Mouse (Mus musculus) inflammation-experienced regulatory T-cells, adult 6 months (primary cell): Measurements from ENCODE around the gene Mcidas. TPM values are rescaled to one million over a fixed set of nuclear protein-coding genes. Genes with fewer than 3 reads are reported as not detected.

Experiments
- ATAC-seq: one replicate; pipeline ENCODE4 v1.8.0; 2017
- polyA plus RNA-seq, 3 experiments: library from polyadenylated mRNA; unstranded; fragments of 100-300 nt; shearing (Covaris generic); gene quantifications; one replicate each; pipeline ENCODE4 v1.2.1; 2017

Mcidas gene
- polyA plus RNA-seq, 3 experiments from 2014 or later = not detected

DNA sequence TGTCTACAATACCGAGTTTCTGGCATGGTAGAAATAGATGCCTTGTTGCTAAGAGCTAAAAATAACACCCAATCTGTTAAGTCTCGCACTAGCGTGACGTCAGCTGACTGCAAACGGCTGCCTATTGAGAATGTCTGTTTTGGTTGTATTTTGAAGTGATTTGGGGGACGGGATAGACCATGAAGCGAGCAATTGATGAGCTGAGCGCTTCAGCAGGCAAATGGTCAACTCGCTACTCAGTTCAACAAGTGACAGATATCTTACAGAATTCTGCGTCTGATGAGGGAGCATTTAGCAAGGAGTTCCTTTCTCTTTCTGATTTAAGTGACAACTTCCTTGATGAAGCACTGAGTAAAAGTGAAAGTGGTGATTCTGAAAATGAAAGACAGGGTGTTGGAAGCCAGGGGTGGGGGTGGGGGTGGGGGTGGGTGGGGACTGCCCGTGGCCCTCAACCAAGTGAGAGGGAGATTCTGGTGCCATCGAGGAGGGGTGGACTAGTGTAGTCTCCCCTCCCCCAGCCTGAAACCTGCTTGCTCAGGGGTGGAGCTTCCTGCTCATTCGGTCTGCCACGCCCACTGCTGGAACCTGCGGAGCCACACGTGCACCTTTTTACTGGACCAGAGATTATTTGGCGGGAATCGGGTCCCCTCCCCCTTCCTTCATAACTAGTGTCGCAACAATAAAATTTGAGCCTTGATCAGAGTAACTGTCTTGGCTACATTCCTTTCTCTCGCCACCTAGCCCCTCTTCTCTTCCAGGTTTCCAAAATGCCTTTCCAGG is 19.7 kb downstream of the Mcidas start:
- peak; percentile 94 for ATAC-seq

DNA sequence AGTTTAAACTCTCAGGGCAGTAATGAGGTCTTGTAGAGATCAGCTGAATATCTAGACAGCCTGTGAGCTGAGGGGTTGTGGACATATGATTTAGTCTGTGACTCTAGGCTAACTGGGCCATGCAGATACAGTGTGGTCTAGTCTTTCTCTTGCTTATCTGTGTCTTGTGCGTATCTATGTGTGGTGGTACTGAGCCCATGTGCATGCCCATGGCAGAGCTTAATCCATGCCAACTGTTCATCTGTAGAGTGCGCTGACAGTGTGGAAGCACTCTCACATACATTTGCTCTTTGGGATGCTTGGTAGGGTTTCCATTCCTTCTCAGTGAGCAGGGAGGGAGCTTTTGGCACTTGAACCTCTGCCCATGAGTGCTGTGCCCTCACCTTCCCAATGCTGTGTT is 27.9 kb downstream of the Mcidas start:
- no peak for ATAC-seq

DNA sequence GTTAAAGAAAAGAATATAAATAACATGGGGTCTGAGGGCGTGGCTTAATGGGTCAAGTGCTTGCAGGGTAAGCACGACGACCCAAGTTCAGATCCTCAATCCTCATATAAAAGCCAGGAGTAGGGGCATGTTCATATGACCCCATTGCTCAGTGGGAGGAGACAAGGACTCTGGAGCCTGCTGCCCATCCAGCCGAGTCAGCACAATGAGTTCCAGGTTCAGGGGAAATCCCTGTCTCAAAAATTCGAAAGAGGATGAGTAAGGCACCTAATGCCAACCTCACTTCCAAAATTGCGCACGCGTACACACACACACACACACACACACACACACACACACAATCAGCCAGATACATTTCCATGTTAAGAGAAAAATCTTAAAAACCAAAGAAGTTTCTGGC is 28.8 kb downstream of the Mcidas start:
- no peak for ATAC-seq

DNA sequence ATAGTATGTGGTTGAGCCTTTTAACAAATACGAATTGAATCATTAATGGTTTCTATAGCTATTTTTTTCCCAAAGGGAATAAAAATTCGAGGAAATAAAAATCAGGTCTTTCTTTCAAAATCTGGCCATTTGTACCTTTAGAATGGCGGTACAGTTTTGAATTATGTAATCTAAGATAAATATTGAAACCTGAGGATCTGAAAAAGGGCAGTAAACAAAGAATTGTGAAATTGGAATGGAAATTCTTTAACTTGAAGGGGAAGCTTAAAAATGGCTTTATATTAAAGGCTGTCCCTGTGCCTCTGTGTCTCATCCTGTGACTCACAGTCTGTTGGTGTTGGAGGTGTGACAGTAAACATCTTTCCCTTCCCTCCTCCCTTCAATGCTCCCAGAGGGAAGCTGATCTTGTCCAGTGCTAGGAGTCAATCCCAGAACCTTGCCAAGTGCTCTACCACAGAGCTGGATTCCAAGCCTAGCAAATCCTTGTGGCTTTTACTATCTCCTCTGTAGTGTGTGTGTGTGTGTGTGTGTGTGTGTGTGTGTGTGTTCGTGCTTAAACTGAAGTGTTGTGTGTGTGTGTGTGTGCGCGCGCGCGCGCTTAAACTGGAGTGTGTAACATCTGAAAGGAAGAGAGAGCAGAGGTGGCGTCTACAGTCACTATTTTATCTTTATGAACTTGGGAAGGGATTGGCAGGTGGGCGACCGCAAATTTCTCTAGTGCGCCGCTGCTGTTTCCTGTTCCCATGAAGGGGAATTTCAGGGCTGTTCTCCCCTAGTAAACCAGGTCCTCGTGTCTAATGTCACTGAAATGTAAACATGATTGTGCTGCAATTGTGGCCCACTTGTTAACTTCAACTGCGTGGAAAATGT is 29.9 kb downstream of the Mcidas start:
- ATAC-seq = peak; percentile 76

DNA sequence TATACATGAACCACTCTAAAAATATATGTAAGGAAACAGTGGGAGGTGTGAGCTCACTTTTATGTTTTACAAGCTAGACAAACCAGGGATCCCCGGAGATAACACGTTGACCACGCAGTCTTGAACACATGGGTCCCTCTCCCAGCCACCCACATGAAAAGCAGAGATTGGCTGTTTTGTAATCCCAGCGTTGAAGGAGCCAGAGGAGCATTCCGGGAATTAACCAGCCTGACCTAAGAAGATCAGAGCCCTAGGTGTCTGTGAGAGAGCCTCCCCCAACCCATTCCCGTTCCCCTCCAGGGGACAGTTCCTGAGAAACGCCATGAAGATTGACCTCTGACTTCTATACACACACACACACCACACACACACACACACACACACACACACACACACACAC is 37.7 kb downstream of the Mcidas start:
- ATAC-seq = no peak

DNA sequence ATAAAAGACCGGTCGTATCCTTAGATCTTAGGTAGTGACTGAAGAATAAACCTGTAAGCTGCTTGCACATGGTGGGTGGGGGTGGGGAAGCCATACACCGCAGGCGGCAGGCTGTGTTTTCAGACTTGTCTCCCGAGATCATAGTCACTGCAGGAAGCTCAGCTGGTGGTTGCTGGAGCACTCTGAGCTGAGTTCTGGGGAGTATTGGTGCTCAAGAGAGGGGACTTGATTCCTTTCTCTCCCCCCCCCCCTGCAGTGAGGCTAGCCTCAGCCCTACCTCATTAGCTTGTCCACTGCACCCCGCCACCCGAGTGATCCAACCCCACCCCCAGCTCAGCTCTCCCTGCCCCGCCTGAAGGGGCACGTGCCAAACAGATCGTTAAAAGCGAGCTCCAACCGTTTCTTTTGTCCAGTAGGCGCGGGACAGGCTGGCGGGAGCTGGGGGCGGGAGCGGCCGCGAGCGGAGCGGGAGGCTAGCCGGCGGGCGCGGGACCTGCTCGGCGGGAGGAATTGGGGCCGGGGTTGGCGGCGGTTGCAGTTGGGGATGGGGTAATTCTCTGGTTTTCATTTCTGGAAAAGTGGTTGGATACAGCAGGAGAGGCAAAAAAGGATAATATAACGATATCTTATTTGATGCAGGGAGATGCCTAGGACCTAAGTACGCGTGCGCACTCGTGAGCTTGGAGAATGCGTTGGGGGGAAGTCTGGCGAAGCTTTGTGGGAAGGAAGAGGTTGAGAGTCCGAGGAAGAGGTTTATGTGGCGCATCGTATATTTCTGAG is 38.3 kb downstream of the Mcidas start:
- ATAC-seq = peak; percentile 17

DNA sequence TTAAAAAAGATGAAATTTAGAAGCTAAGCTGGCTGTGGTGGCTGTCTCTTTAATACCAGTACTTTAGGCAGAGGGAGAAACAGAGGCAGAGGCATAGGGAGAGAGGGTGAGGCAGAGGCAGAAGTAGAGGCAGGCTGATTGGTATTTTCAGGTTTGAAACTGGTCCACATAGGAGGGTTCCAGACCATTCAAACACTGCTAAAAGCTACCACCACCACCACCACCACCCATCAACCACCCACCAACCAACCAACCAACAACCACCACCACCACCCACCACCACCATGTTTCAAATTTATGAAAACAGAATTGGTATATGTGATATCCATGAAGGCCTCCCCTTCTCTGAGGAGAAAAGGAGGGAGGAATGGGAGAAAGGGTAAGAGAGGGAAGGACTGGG is 39.2 kb downstream of the Mcidas start:
- ATAC-seq = no peak

DNA sequence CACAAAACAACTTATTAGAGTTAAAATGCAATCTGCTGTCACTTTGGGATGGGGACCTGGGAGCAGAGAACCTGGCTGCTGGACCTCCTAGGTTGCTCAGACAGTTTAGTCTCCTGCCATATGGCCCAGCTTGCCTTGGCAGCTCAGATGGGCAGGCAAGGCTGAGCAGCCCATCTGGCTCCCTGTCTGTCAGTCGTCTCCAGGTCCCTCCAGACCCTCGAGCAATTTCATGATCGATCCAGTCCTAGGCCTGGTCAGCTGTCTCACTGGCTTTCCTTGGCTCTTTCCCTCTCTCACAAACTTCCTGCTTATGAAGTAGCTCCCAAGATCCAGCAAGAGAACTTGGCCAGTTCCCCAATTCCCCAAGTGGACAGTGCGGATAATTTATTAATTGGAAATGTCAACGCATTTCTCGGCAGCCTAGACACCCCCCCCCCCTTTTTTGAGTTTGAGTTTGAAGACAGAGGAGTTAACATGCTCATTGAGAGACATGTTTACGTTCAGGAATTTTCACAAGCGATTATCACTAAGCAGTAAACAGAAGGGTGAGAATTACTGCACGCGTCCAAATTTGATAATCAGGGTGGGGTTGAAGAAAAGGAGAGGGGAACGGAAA is 40.7 kb downstream of the Mcidas start:
- no peak for ATAC-seq

DNA sequence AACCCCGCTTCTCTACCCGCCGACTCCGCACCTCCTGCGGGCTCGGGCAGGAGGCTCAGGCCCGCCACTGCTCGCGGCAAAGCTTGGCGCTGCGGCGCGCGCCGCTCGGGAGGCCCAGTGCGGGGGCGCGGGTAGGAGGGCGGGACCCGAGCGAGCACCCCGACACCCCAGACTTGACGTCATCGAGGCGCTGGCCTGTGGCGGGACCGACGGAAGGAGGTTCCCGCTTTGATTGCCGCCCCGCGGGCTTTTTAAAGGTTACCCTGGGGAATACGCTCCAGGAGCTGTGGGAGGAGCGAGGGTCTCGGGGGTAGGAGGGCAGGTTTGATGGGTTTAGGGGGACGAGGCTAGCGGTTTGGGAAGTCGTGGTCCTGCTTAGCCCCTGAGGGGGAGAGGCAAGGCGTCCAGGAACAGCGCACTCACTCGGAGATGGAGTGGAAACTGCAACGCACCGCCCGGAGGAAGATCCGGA is 41.3 kb downstream of the Mcidas start, which contains the start of gene Cdc20b:
Gene Cdc20b, plus strand, starts transcription at position 162 of the 472 bp plus-strand sequence.
- ATAC-seq = peak; percentile 75

DNA sequence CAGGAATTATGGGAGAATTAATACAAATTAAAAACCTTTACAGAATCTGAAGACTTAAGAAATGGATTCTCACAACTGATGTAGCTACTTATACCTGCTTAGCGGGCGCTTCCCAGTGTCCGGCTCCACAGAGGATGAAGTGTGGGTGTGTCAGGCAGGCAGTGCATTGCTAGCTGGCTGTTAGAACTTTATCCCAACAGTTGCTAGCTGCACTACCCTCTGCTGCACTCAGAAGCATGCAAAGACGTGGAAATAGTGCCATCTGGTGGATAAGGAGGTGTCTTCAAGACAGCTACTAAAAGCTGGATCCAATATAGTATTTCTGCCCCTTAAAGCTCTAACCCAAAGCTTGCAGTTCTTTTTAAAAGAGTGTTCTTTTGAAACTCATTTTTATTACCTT is 42.2 kb downstream of the Mcidas start:
- ATAC-seq = peak; percentile 76

DNA sequence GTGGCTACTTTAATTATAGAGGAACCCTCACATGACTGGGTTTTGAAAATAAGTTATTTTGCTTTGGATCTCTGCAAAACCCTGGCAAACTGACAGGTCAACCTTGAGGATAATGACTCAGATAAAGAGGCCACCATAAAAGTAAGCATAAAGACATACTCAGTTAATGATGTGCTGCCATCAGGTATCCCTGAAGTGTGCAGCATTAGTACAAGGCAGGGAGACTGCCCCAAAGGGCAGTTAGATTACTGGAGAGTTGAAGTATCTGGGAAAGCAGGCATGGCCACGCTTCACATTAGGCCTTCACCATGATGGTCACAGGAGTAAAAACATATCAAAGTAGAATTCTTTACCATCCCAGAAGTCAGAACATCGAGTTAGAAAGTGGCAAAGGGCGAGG is 51.2 kb downstream of the Mcidas start:
- ATAC-seq = no peak

DNA sequence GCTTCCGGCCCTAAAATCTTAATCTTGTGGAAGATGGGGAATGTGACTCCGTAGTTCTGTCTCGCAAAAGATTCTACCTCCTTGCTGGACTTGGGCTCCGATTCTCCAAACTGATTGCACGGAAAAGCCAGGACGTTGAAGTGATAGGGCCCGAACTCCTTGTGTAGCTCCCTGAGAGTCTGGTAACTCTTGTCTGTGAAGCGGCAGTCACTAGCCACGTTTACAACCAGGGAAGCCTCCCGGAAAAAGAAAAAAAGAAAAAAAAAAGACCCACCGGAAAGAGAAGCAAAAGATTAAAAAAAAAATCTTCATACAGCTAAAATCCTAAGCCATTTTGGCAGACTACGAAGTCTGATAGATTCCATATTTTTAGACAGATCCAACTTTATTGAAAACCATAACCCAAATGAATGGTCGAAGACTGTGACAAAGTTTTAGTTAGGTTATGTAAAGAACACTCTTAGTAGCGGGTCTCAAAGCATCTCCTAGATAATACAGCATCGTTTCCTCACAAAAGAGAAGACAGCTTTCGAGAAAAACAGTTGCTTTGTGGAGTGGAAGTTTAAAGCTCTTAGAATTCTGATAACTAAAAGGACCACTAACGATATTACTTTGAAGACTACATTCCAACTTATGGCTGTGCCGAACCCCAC is 51.9 kb downstream of the Mcidas start:
- ATAC-seq = no peak

DNA sequence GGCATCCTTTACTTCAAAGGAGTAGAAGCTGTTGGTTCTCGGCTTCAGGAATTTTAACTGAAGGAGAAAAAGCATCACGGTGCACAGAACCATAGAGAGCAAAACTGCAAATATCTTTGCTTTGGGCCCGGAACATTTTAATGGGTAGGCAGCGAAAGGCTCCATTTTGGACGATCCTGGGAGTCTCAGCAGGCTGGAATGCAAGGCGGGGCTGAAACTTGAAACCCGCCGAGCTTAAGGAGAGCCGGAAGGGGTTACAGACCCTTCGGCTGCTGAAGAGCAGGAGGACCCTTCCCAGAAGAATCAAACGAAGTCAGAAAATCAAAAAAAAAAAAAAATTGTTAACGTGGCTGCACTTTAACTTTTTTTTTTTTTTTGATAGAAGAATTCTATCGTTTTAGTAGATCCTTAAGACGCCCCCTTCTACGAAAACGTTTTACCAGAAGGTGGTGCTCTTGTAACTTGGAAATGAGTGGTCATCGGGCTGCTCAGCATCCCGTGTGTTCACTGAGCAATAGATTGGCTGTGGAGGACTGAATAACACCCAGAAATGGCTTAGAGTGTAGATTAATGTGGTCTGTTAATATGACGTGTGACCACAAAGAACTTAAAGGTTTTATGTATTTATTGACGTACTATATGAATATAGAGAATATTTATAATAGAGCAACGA is 52.7 kb downstream of the Mcidas start, which contains the start of gene Gpx8:
Gene Gpx8, minus strand, starts transcription at position 200 of the 673 bp plus-strand sequence.
- ATAC-seq = no peak

DNA sequence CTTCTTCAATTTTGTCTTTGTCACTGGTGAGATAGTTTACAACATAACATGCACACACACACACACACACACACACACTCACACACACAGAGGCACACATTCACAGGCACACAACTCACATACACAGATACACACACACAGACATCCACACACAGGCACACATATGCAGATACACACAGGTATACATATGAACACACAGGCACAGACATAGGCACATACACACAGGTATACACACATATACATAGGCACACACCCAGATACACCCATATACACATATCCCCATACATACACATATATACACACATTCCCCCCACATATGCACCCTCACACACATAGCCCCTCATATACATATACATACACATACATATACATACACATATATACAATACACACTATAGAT is 53.4 kb downstream of the Mcidas start:
- ATAC-seq = no peak

DNA sequence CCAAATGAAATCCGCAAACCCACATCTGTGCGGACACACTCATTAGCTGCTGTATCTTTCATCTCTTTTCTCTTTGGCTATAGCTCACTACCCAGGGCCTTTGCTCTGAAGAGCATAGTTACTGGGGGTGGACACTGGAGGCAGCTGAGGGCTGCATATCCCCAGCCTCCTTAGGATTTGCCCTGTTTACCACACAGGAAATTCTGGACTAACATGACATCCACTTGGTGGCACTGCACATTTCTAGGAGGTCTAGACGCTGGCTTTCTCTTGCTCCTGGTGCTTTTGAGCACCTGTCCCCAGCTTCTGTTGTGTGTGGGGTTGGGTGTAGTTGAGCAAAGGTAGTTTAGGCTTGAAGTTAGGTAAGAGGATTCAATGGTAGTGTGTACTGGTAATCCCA is 54.0 kb downstream of the Mcidas start:
- no peak for ATAC-seq

Other genes with a start within 250 kb of the Mcidas start
- gene Plpp1, start 193.1 kb upstream of the Mcidas start, polyA plus RNA-seq = 1 to 10 TPM in 2 of 3 experiments, under 1 TPM in 1; 0.94 to 5.9 (median 1.2) TPM
- gene Mtrex, start 66.4 kb upstream of the Mcidas start, polyA plus RNA-seq = 10 to 100 TPM; 55.7 to 77.3 (median 74.5) TPM
- 10 to 100 TPM in 2 of 3 experiments, 1 to 10 TPM in 1; 8.8 to 12.4 (median 10.9) TPM for gene Dhx29, start 66.4 kb upstream of the Mcidas start, polyA plus RNA-seq
- gene Ccno, start 6.0 kb upstream of the Mcidas start, polyA plus RNA-seq = not detected
- not detected for gene Cdc20b, start 41.3 kb downstream of the Mcidas start, polyA plus RNA-seq
- gene Gpx8, start 52.6 kb downstream of the Mcidas start, polyA plus RNA-seq = not detected
- 10 to 100 TPM in 1 of 3 experiments, under 1 TPM in 1, not detected in 1; 0.98 to 40.3 TPM for gene Gzma, start 107.1 kb downstream of the Mcidas start, polyA plus RNA-seq
- 1 to 10 TPM in 1 of 3 experiments, under 1 TPM in 2; 0.27 to 4.4 (median 0.63) TPM for gene Esm1, start 215.8 kb downstream of the Mcidas start, polyA plus RNA-seq
- gene Gzmk, start 232.1 kb downstream of the Mcidas start, polyA plus RNA-seq = 100 to 1,000 TPM in 1 of 3 experiments, 1 to 10 TPM in 2; 1.0 to 254 (median 2.3) TPM